Mouse (Mus musculus) bone marrow, adult 2 months (tissue): ENCODE measurements around the gene Arhgef10l. TPM values are rescaled to one million over a fixed set of nuclear protein-coding genes. Genes with fewer than 3 reads are reported as not detected.

Experiments used
- H3K27ac ChIP-seq: fragments of 200-500 bp; 2 replicates; pipeline ENCODE4 v1.5.1; 2012; ENCODE audit warnings: low read depth, mild to moderate bottlenecking, control low read depth, inconsistent platforms, low read length; ENCODE audit not compliant: control insufficient read depth, poor library complexity, insufficient read depth
- H3K4me1 ChIP-seq: fragments of 200-500 bp; 2 replicates; pipeline ENCODE4 v1.6.1; 2011; ENCODE audit warnings: low read length; ENCODE audit not compliant: control insufficient read depth, insufficient read depth
- H3K4me3 ChIP-seq: fragments of 200-500 bp; replicated peaks from 2 replicates; pipeline ENCODE3; 2011; ENCODE audit warnings: mild to moderate bottlenecking, low read depth, low read length, control low read depth; ENCODE audit not compliant: control insufficient read depth
- CTCF ChIP-seq: fragments of 200-500 bp; IDR thresholded peaks from 2 replicates; pipeline ENCODE4 v1.5.1; 2011; ENCODE audit warnings: low read length, control low read depth; ENCODE audit not compliant: control insufficient read depth, insufficient read depth
- POLR2A ChIP-seq: fragments of 200-500 bp; IDR thresholded peaks from 2 replicates; pipeline ENCODE4 v1.6.1; 2011; ENCODE audit warnings: low read depth, mild to moderate bottlenecking, control low read depth, low read length, borderline replicate concordance; ENCODE audit not compliant: control insufficient read depth
- WGBS: fragments of 180-500 bp; shearing (Covaris S2); methylation state at CpG from one replicate; pipeline ENCODE4 v1.1.7; 2018; 5-methylcytosine and 5-hydroxymethylcytosine counted together
- polyA plus RNA-seq: library from polyadenylated mRNA; stranded (reverse); fragments of >200 nt; gene quantifications from 2 replicates; pipeline ENCODE4 v1.2.4, GENCODE M21; 2011; ENCODE audit warnings: low replicate concordance; ENCODE audit not compliant: missing spikeins, insufficient read depth, insufficient read length

Arhgef10l gene
- polyA plus RNA-seq, 1 experiment = 11.0 TPM

GRCm38 (mm10) chr4:140469760-140470452 is 195.9 kb downstream of the Arhgef10l start:
- WGBS = 60% methylated on average over 13 of the region's 13 CpGs
- no peak for TF ChIP-seq CTCF
- no peak for TF ChIP-seq POLR2A

GRCm38 (mm10) chr4:140467254-140467791 is 198.5 kb downstream of the Arhgef10l start:
- H3K4me1 ChIP-seq = no peaks in the 10 kb centered on the region
- no peak for TF ChIP-seq CTCF
- no peak for TF ChIP-seq POLR2A
- no peak overlapping the region for H3K27ac ChIP-seq
- 72% methylated on average over 17 of the region's 17 CpGs for WGBS
- H3K4me3 ChIP-seq = no peak overlapping the region

More at GRCm38 (mm10) chr4:140469760-140470452, 195.9 kb downstream of the Arhgef10l start:
- Histone ChIP-seq H3K4me3 (no peak overlapping the region), H3K27ac (no peak overlapping the region), H3K4me1 (no peaks in the 10 kb centered on the region)

Other genes with a start within 250 kb of the Arhgef10l start
- 92.8 and 105 TPM in 2 replicates for gene Rcc2, start 34.5 kb upstream of the Arhgef10l start, polyA plus RNA-seq
- gene Padi6, start 76.6 kb upstream of the Arhgef10l start, polyA plus RNA-seq = not detected in 2 replicates
- gene Padi4, start 108.2 kb upstream of the Arhgef10l start, polyA plus RNA-seq = 15.2 and 60.1 TPM in 2 replicates
- 1.1 TPM in 1 of 2 replicates, not detected in the other for gene Padi3, start 144.6 kb upstream of the Arhgef10l start, polyA plus RNA-seq
- gene Padi1, start 179.8 kb upstream of the Arhgef10l start, polyA plus RNA-seq = not detected in 2 replicates
- gene Padi2, start 240.3 kb upstream of the Arhgef10l start, polyA plus RNA-seq = 5.6 and 11.4 TPM in 2 replicates